Mouse (Mus musculus) erythroid progenitor cell, adult 5-6 weeks (primary cell): ENCODE measurements around the gene Actn2. TPM values are rescaled to one million over a fixed set of nuclear protein-coding genes. Genes with fewer than 3 reads are reported as not detected.

Source experiments
- ATAC-seq: replicated peaks from 2 replicates; pipeline ENCODE4 v1.8.0; 2016; ENCODE audit warnings: moderate number of reproducible peaks, mild to moderate bottlenecking, moderate TSS enrichment, inconsistent platforms; ENCODE audit not compliant: poor library complexity, low FRiP score, severe bottlenecking
- total RNA-seq, 2 experiments: library from RNA; stranded (forward) in 1 of 2; stranded (reverse) in 1 of 2; fragments of 150-400 nt in 1 of 2; fragments of 186-747, 209-891 nt in 1 of 2; gene quantifications; 2 replicates each; pipeline versions ENCODE4 v1.2.3 to v1.2.4; 2015 to 2017; ENCODE audit warnings: low replicate concordance in 2 of 2

Gene Actn2
- total RNA-seq, 2 experiments from 2014 or later, result not detected

DNA sequence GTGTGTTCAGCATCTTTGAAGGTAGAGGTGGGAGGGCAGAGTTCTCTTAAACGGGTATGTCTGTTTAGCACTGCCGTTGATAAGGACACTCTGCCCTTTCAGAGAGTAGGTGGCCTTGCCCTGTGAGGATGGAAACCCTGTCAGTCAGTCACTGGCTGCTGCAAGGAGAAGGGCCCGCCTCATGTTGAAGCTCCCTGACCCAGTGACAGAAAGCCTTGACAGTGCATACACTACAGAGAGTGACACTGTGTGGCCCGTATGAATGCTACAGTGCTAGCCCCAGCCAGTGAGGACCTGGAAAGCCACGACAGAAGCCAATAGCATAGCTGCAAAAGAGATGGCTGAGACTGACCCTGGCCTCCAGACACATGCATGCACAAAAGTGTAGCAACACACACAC lies 22.5 kb downstream of the Actn2 start:
- ATAC-seq, result no peak

DNA sequence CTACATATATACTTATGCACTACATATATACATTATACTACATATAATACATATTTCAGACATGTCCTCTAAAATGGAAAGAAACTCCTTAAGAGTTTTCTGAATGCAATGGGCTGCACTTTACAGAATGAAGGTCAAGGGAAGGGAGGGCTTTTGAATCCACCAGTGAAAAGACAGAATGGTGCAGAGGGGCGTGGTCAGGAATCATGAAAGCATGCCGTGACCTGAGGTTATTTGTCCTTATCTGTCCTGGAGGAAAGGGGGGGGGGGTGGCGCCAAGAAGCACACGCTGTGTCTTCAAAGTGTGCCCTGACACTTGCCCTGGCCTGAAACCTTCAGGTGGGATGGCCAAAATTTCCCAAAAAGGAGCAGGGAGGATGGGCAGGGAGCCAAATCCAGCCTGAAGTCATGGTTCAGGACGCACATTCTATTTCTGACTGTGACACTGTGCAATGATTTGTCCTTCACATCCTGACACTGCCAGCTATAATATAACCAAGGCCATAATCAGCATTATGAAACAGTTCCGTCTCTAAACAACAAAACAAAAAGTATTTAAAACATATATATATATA lies 23.3 kb downstream of the Actn2 start:
- ATAC-seq, result no peak

DNA sequence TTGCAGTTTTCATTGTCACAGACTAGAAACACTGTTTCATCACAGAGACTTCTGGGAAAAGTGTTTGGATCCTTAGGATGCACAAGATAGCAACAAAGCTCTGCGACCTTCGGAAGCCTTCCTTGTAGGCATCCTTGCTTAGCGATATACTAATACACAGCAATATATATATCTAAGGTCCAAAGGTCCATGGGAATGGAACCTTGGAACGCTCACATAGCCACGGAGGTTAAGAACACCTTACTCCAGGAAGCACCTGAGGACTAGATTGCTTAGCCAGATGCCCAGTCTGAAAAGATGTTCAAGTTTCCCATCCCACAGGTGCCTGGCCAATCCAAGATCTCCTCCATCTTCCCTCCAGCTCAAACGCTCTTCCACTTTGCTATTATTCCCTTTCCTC lies 26.4 kb downstream of the Actn2 start:
- ATAC-seq, result no peak

DNA sequence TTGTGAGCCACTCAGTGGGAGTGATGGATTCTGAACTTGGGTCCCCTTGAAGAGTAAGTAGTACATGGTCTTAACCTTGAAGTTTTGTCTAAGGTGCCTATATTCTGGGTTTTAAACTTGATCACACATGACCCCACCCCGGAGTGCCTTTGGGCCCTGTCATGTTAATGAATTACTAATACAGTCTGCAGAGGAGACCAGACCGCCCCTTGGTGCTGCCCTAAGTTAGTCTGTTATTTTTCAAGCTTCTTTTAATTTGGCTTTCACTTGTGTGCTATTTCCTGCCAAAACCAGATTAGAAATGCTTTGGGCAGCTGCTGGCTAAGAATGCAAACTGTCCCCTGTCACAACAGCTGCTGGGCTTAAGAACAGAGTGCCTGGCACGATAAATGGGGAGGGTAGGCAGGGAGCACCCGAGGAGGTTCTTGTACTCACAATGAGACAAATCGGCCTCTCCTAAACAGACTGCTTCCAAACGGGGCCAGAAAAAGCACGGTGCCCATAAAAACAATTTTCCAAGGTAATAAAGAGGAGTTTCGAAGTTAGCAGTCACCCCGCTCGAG lies 28.5 kb downstream of the Actn2 start:
- no peak for ATAC-seq

DNA sequence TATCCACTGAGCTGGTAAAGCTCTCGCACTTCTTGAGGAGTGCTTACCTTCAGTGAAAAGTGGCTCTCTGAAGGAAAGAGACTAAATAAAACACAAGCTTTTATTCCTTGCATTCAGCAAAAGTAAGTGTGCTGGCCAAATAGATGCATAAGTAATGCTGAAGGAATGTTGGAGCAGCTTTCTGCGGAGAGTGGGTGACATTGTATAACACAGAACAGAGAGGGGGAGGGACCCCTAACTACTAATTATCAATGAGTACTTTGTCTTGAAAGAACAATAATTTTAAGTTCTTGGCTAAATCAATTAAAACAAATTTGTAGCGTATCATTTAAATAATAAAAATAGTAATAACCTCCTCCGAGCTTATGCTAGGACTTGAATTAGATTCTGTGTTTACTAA lies 29.2 kb downstream of the Actn2 start:
- ATAC-seq, result no peak

DNA sequence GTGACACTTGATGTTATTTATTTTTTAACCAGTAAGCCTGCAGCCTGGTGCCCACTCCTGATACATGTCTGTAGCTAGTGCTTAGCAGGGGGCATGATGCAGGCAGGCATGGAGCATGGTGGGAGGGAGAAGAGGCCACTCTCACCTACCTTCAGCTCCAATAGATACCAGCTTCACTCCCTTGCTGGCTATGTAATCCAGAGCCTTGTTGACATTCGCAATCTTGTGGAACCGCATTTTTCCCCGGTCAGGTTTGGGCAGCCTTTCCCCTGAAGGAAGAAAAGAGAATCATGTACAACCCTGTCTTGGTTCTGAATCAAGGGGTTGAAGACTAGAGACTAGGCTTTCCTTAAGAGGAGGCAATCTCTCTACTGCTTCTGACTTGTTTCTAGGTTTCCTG lies 31.1 kb downstream of the Actn2 start:
- no peak for ATAC-seq

DNA sequence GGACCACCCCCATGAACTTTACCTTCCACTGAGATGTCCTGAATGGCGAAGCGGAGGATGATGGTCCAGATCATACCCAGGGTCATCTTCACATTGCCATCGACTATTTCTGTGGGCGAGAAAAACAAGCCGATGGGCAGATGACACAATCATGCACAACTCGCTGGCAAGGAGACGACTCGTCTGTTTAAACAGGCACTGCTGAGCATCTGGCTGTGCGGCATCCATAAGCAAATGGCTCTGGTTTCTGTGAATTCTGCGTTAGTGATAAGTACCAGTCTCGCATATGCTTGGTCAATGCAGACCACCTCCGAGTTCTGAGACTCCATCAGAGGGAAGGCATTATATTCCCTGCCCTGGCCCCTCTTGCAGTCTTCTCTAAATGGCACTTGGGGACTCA lies 31.7 kb downstream of the Actn2 start:
- ATAC-seq, result no peak

DNA sequence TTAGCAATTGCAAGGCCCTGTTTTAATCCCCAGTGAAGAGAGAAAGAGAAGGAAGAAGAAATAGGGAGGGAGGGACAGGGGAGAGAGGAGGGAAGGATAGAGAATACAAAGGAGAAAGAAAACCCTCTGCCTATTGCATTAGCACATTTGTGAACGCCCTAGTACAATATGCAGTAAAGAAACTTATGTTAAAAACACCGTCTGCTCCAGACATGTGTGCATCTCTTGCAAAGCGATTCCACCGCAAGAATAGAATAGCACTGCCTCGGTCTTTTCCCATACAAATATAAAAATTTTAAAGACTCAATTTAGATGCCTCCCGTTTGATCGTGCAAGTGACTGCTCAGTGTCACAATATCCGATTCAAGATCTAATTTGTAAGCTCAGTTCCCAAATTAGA lies 32.1 kb downstream of the Actn2 start:
- no peak for ATAC-seq

DNA sequence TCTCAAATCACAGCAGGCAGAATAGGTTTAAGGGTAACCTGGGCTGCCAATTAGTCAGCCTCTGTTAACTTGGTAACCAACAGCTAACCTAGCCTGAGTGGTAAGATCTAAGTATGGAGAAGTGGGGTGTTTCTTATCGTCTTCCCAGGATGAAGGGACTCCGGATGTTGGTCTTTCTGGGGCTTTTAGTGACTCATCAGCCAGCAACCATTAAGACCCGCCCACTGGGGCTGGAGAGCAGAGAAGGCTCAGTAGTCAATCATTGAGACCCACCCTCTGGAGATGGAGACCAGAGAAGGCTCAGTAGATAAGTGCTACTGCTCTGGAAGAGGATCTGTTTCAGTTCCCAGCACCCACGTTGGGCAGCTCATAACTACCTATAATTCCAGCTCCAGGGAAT lies 33.3 kb downstream of the Actn2 start:
- ATAC-seq, result no peak

DNA sequence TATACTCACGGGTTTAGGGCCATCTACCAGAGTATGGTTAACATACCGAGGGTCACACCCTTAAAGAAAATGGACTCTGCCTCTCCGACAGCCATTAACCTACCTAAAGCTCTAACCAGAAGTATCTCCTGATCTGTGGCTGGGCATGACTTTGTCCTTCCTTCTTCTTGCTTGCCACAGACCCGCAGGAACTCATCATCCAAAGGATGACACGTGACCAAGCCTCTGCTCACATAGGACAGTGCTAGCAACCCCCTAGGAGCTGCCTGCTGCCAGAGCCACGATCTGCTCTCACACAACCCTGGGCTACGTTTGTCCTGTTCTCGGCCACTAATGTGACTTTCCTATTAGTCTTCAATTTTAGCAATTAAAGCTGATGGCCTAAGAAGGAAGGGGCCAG lies 35.0 kb downstream of the Actn2 start:
- no peak for ATAC-seq

DNA sequence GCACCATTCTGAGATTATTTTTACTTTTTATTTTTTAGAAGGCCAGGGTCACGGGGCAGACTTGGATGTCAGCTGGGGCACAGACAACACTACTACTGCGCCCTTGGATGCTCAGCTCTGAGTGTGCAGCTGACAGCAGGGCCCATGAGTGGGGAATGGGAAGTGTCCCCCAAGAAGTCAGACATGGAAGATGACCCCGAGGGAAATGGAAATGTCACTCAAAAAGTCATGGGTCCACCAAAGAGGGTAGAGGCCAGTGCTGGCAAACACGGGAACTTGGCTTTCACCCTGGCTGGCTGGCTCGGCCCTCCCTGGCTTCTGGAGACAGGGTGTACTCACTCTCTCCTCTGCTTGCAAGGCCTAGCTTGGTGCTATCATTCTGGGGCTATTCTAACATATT lies 35.6 kb downstream of the Actn2 start:
- ATAC-seq, result no peak

DNA sequence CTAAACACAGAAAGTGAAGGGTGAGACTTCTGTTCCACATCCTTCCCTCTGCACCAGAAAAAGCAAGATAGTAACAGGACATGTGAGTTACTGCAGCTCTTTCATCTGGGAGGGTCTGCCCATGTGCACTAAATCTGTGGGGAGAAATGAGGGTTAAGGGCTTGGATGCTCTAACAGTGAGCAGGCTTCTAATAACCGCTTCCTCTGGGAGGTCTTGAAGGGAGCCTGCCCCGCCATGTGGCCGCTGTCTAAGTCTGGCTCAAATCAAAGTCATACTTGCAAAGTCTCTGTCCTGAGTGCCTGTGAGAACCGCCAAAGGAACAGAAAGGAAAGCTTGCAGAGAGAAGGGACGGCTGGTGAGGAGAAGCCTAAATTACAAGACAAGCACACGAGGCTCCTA lies 42.8 kb downstream of the Actn2 start:
- ATAC-seq, result no peak

DNA sequence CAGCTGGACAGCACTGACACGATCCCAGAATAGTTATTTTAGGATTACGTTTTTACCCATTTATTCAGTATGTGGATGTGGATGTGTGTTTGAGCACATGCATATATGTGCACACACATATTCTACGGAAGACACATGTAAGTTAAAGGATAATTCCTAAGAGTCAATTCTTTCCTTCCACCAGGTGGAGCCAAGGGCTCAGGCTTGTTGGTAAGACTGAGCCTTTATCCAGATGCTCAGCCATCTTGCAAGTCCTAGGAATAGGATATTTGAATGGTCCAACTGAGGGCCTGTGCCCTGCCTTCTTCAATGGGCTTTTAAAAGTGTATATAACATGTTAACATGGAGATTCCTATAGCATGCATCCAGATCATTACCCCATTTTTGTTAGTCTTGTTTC lies 43.9 kb downstream of the Actn2 start:
- ATAC-seq, result no peak

DNA sequence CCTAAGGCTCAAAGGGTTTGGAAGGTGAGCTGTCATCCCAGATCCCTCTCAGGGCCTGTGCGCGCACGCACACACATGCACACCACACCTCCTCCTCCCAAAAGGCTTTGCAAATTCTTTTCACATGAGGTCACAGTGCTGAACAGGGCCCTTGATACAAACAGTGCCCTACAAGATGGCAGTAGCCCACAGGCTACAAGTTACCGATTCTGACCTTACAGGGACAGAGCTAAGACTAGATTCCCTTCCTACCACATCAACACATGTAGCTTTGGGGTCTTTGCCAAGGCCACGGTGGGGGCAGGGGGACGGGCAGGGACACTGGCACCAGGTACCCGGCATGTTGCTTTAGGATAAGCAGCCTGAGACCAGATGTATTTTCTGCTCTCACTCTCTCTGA lies 46.8 kb downstream of the Actn2 start:
- no peak for ATAC-seq

DNA sequence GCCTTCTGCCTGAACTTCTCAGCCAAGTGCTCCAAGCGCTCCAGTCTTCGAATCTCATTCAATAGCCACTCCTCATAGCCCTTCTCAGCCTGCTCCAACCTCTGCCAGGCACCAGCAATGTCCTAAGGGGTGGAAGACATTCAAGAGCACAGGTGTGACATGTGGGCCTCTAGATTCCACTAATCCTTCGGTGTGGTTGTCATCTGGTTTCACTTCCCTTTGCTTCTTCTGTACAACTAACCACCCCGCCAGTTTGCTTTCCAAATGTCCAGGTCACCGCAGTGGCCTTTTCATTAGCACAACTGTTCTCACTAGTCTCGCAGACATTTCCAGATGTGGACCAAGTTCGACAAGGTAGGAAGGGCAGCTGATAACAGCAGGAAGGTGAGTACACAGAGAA lies 49.9 kb downstream of the Actn2 start:
- ATAC-seq, result no peak

DNA sequence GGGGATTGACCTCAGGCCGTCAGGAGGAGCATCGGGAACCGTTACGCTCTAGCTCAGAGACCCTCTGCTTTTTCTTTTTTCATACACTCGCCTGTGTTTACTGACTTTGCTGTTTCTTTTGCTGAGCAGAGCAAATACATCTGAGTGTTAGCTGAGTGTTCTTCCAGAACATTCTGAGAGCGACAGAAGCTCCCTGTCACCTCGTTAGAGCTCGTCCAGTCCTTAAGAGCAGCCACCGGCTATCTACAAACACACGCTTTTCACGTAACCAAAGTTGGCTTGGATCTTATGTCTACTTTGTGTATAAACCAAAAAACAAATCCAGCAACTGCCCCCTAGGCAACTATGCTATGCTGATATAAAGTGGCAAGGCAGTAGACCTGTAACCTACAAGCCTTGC lies 56.0 kb downstream of the Actn2 start:
- no peak for ATAC-seq

DNA sequence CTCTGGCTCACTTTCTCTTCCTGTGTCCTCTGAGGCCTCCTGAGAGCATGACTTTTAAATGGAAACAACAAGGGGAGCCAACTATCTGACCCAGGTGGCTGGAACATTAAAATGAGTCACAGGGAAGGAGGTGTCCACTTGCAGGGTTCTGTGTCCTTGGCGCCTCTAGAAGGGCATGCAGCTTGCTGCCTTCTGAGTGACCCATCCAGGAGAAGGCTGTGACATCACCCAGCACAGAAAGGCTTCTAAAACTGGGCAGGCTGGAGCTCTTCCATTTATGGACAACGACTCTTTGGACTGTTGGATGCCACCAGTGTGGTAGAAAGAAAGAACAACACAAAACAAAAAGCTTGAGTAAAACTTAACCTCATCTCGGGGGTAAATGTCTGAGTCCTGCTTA lies 56.7 kb downstream of the Actn2 start:
- no peak for ATAC-seq

DNA sequence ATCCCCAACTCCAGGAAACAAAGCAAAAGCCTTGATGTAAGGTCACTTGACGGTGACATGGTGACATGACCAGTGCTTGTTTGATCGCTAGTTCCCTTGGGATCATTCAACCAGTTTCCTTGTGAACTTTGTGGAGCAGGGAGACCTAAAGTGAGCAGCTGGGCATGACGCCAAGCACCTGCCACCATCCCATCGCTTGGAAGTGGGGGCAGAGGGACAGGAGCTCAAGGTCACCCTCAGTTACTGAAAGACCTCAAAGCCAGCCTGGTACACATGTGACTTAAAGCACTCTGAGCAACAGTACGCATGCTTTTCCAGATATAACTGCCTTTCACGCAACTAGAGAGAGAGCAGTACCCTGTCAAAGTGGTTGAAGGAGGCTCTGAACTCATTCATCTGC lies 65.8 kb downstream of the Actn2 start:
- ATAC-seq, result no peak

DNA sequence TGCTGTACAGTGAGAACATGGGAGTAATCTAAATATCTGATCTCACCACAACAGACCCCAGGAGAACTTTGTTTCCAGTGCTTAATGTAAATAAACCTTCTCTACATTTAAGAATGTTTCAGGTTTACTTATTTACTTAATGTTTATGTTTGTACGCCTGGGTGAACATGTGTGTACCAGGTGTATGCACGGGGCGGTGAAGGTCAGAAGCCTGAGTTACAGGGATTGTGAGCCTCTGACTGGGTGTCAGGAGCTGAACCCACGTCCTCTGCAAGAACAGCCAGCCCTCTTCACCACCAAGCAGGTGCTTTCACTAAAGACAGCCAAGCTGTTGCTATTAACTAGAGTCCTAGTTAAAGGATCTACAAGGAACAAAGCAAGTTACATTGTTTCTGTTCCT lies 66.3 kb downstream of the Actn2 start:
- ATAC-seq, result no peak

DNA sequence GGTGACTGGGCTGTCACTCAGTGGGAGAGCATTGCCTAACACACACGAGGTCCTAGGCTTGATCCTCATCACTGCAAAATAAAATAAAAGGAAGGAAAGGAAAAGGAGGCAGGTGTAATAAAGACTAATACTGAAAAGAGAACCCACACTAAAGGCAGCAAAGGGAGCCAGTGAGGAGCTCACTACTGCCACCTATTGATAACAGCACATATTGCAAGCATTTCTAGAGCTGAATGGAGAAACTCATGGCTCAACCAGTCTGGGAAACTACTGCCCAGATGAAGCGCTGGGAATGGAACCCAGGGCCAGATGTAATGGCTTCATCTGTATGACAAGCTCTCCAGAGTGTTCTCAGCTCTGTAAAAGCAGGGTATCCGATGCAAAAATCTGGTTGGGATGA lies 67.6 kb downstream of the Actn2 start:
- peak; percentile 71 for ATAC-seq

DNA sequence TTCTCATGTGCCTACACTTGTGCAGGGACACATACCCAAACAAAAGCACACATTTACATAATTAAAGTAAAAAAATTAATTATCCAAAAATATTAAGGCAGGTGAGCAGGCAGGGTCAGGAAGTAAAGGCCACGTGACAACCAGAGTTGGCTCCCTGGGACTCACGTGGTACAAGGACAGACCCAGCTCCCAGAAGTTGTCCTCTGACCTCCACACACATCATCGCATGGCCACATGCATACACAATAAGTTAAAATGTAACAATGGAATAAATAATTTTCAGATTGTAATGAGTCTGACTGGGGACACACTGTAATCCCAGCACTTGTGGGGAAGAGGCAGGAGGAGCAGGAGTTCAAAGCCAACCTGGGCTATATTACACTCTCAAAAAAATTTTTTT lies 72.6 kb downstream of the Actn2 start:
- ATAC-seq, result no peak

DNA sequence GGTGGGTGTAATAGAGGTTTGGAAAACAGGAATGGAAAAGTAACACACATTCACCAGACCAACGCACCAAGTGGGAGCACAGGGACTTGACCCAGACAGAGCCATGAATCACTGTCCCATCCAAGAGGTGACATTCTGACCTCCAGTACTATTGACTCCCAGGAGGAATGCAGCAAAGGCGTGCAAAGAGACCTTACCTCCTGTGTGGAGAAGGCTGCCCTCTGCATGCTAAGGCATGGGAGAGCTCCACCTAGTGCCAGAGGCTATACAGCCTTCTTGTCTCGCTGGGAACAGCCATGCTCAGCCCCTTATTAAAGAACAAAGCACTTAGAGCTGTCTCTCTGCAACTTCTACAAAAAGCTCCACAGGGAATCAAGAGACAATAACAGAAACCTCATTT lies 73.5 kb downstream of the Actn2 start:
- ATAC-seq, result no peak
